Mouse (Mus musculus) liver, embryonic 14.5 days (tissue): ENCODE measurements around the gene Ankmy2. TPM values are rescaled to one million over a fixed set of nuclear protein-coding genes. Genes with fewer than 3 reads are reported as not detected.

ENCODE experiments used
- ATAC-seq: fragments of 200-750 bp; cut with Nextera tagmentation; 2 replicates; pipeline ENCODE4 v1.8.0; 2017; ENCODE audit warnings: moderate number of reproducible peaks, mild to moderate bottlenecking, moderate library complexity; ENCODE audit not compliant: insufficient read depth
- DNase-seq, 3 experiments: peaks; one replicate each; pipeline ENCODE4 v3.0.0-alpha.2; 2012 to 2013; ENCODE audit warnings: low read depth in 3 of 3, low spot score in 3 of 3
- H3K27ac ChIP-seq: fragments of 300-500 bp; sonication (generic); 2 replicates; pipeline ENCODE4 v1.5.1; 2014; ENCODE audit warnings: moderate library complexity, mild to moderate bottlenecking, control low read depth, inconsistent platforms
- H3K27me3 ChIP-seq: fragments of 300-500 bp; sonication (generic); 2 replicates; pipeline ENCODE4 v1.6.1; 2014; ENCODE audit warnings: mild to moderate bottlenecking, low read length, moderate library complexity; ENCODE audit not compliant: control insufficient read depth, insufficient read depth
- H3K36me3 ChIP-seq: fragments of 300-500 bp; sonication (generic); replicated peaks from 2 replicates; pipeline ENCODE4 v1.6.1; 2014; ENCODE audit warnings: low read depth; ENCODE audit not compliant: control insufficient read depth, insufficient read depth
- H3K4me1 ChIP-seq, 2 experiments: fragments of 200-500 bp in 1 of 2; fragments of 300-500 bp in 1 of 2; sonication (generic) in 1 of 2; replicated peaks; 2 replicates each; pipeline ENCODE4 v1.6.1; 2012 to 2014; ENCODE audit warnings: antibody characterized with exemption in 1 of 2, inconsistent platforms in 1 of 2, low read length in 1 of 2; ENCODE audit not compliant: control insufficient read depth in 2 of 2, insufficient read depth in 2 of 2
- H3K4me2 ChIP-seq: fragments of 300-500 bp; sonication (generic); 2 replicates; pipeline ENCODE4 v1.6.1; 2014; ENCODE audit warnings: low read depth, mild to moderate bottlenecking, control low read depth, moderate library complexity
- H3K4me3 ChIP-seq, 2 experiments: fragments of 200-500 bp in 1 of 2; fragments of 300-500 bp in 1 of 2; sonication (generic) in 1 of 2; 2 replicates each; pipeline ENCODE4 v1.5.1; 2012 to 2014; ENCODE audit warnings: low read depth in 2 of 2, low read length in 2 of 2, mild to moderate bottlenecking in 2 of 2, control low read depth in 1 of 2, inconsistent platforms in 1 of 2, moderate library complexity in 1 of 2; ENCODE audit not compliant: insufficient read depth in 1 of 2
- H3K9ac ChIP-seq: fragments of 300-500 bp; sonication (generic); replicated peaks from 2 replicates; pipeline ENCODE4 v1.6.1; 2014; ENCODE audit warnings: mild to moderate bottlenecking, control low read depth, moderate library complexity
- H3K9me3 ChIP-seq: fragments of 300-500 bp; sonication (generic); 2 replicates; pipeline ENCODE4 v1.6.1; 2016; ENCODE audit warnings: low read length, mixed read lengths; ENCODE audit not compliant: control insufficient read depth
- CTCF ChIP-seq: IDR thresholded peaks from 2 replicates; pipeline ENCODE4 v1.5.1; 2016; ENCODE audit warnings: antibody characterized with exemption, low read depth, control low read depth
- EP300 ChIP-seq: IDR thresholded peaks from 2 replicates; pipeline ENCODE4 v1.6.1; 2016; ENCODE audit warnings: antibody characterized with exemption, low read depth
- WGBS: fragments of 180-500 bp; shearing (Covaris S2); extraction: QIAGEN DNeasy Blood & Tissue Kit; methylation state at CpG from one replicate; pipeline ENCODE4 v1.1.7; 2014; ENCODE audit not compliant: insufficient replicate concordance; 5-methylcytosine and 5-hydroxymethylcytosine counted together
- polyA plus RNA-seq, 2 experiments: library from polyadenylated mRNA; depleted of rRNA in 1 of 2; stranded (reverse) in 1 of 2; unstranded in 1 of 2; fragments of >200 nt; fragmentation: Nextera tagmentation in 1 of 2; extraction: Ambion mirVana in 1 of 2; gene quantifications; 2 replicates each; pipeline versions ENCODE4 v1.2.1 to v1.2.3; 2012 to 2014

The Ankmy2 gene
- polyA plus RNA-seq, 2 experiments, result 4.4 to 8.0 TPM

- Histone ChIP-seq H3K9ac (no peak overlapping the region), H3K27me3 (no peaks in the 10 kb centered on the region), H3K9me3 (no peaks in the 10 kb centered on the region), H3K4me2 (no peak overlapping the region), H3K27ac (no peak overlapping the region), H3K4me1 (0 out of 4 replicates have a peak, but pooled peaks cover 0 to 2% of the 10 kb centered on the region in 2 experiments), H3K4me3 (no peak overlapping the region), H3K36me3 (no peaks in the 10 kb centered on the region)
- WGBS, result 74% methylated on average over 3 of the region's 3 CpGs
- TF ChIP-seq EP300 (no peak), CTCF (peak; percentile 8; the same call in 1 of the 2 replicates)
- DNase-seq, result no peak
- no peak for ATAC-seq
These were observed 10.5 kb upstream of the Ankmy2 start for GRCm38 (mm10) chr12:36146230-36147011.

- no peak overlapping the region for H3K4me3 ChIP-seq
- DNase-seq (no peak), ATAC-seq (no peak)
- WGBS, result 69% methylated on average over 2 of the region's 2 CpGs
- no peaks in the 10 kb centered on the region for H3K27me3 ChIP-seq
- H3K36me3 ChIP-seq, result no peaks in the 10 kb centered on the region
- H3K9ac ChIP-seq, result no peak overlapping the region
- no peak overlapping the region for H3K27ac ChIP-seq
- H3K4me1 ChIP-seq, result peaks cover 3 to 14% of the 10 kb centered on the region in 2 experiments; a peak in 3 of 4 replicates
- TF ChIP-seq EP300 (no peak), CTCF (no peak)
- no peak overlapping the region for H3K4me2 ChIP-seq
- H3K9me3 ChIP-seq, result no peaks in the 10 kb centered on the region
These were observed 6.6 kb upstream of the Ankmy2 start for GRCm38 (mm10) chr12:36150265-36150664.

GRCm38 (mm10) chr12:36150737-36151136 lies 6.2 kb upstream of the Ankmy2 start:
- no peak overlapping the region for H3K4me3 ChIP-seq
- H3K36me3 ChIP-seq, result no peaks in the 10 kb centered on the region
- no peaks in the 10 kb centered on the region for H3K27me3 ChIP-seq
- H3K4me1 ChIP-seq, result peaks cover 3 to 18% of the 10 kb centered on the region in 2 experiments; a peak in 3 of 4 replicates
- DNase-seq (no peak), ATAC-seq (no peak)
- no peak overlapping the region for H3K4me2 ChIP-seq
- 73% methylated on average over 2 of the region's 2 CpGs for WGBS
- no peak overlapping the region for H3K27ac ChIP-seq
- no peak overlapping the region for H3K9ac ChIP-seq
- no peaks in the 10 kb centered on the region for H3K9me3 ChIP-seq
- no peak for TF ChIP-seq EP300
- no peak for TF ChIP-seq CTCF

GRCm38 (mm10) chr12:36155141-36155641 lies 1.7 kb upstream of the Ankmy2 start:
- ATAC-seq (no peak), DNase-seq (no peak)
- peak overlapping the region; percentile 86 for H3K4me2 ChIP-seq
- peak overlapping the region; percentile 72 to 82 for H3K4me3 ChIP-seq
- H3K9me3 ChIP-seq, result no peaks in the 10 kb centered on the region
- no peak overlapping the region; the same call in 1 of the 2 replicates for H3K9ac ChIP-seq
- 9% methylated on average over 8 of the region's 8 CpGs for WGBS
- TF ChIP-seq EP300 (no peak), CTCF (no peak)
- peaks cover 3 to 18% of the 10 kb centered on the region in 2 experiments; a peak in 3 of 4 replicates for H3K4me1 ChIP-seq
- no peaks in the 10 kb centered on the region for H3K36me3 ChIP-seq
- no peaks in the 10 kb centered on the region for H3K27me3 ChIP-seq
- H3K27ac ChIP-seq, result no peak overlapping the region

- under 1% methylated on average over 33 of the region's 33 CpGs for WGBS
- peak overlapping the region; percentile 72 to 82 for H3K4me3 ChIP-seq
These were observed 745 bp upstream of the Ankmy2 start for GRCm38 (mm10) chr12:36156101-36156636.

More at GRCm38 (mm10) chr12:36156101-36156636, 745 bp upstream of the Ankmy2 start:
- H3K4me2 ChIP-seq, result peak overlapping the region; percentile 86
- DNase-seq (peak in 1 of 3 experiments; percentile 11), ATAC-seq (peak; percentile 37)
- no peaks in the 10 kb centered on the region for H3K9me3 ChIP-seq
- no peak overlapping the region; the same call in 1 of the 2 replicates for H3K27ac ChIP-seq
- TF ChIP-seq CTCF, result 0 out of 2 replicates have a peak, but pooled peaks have one; percentile 12
- TF ChIP-seq EP300, result no peak
- H3K9ac ChIP-seq, result peak overlapping the region; percentile 68
- no peaks in the 10 kb centered on the region for H3K27me3 ChIP-seq
- H3K4me1 ChIP-seq, result peaks cover 3 to 18% of the 10 kb centered on the region in 2 experiments; a peak in 3 of 4 replicates
- H3K36me3 ChIP-seq, result no peaks in the 10 kb centered on the region
